Mouse (Mus musculus) embryonic facial prominence, embryonic 12.5 days (tissue): ENCODE data around the gene Atf4. TPM values are rescaled to one million over a fixed set of nuclear protein-coding genes. Genes with fewer than 3 reads are reported as not detected.

Source experiments
- ATAC-seq: fragments of 200-750 bp; cut with Nextera tagmentation; 2 replicates; pipeline ENCODE4 v1.8.0; 2017; ENCODE audit not compliant: insufficient number of reproducible peaks, insufficient read depth, low FRiP score, low TSS enrichment
- H3K27ac ChIP-seq: fragments of 300-500 bp; sonication (generic); 2 replicates; pipeline ENCODE4 v1.5.1; 2016; ENCODE audit warnings: mild to moderate bottlenecking
- H3K27me3 ChIP-seq: fragments of 300-500 bp; sonication (generic); 2 replicates; pipeline ENCODE4 v1.6.1; 2016; ENCODE audit warnings: mild to moderate bottlenecking, moderate library complexity
- H3K36me3 ChIP-seq: fragments of 300-500 bp; sonication (generic); 2 replicates; pipeline ENCODE4 v1.6.1; 2016; ENCODE audit warnings: mild to moderate bottlenecking
- H3K4me1 ChIP-seq: fragments of 300-500 bp; sonication (generic); 2 replicates; pipeline ENCODE4 v1.6.1; 2016
- H3K4me2 ChIP-seq: fragments of 300-500 bp; sonication (generic); replicated peaks from 2 replicates; pipeline ENCODE4 v1.6.1; 2016; ENCODE audit warnings: mild to moderate bottlenecking, moderate library complexity
- H3K4me3 ChIP-seq: fragments of 300-500 bp; sonication (generic); 2 replicates; pipeline ENCODE4 v1.5.1; 2016; ENCODE audit warnings: mild to moderate bottlenecking
- H3K9ac ChIP-seq: fragments of 300-500 bp; sonication (generic); 2 replicates; pipeline ENCODE4 v1.6.1; 2016; ENCODE audit warnings: mild to moderate bottlenecking, moderate library complexity
- H3K9me3 ChIP-seq: fragments of 300-500 bp; sonication (generic); 2 replicates; pipeline ENCODE4 v1.6.1; 2016; ENCODE audit warnings: mild to moderate bottlenecking, moderate library complexity
- WGBS: fragments of 180-500 bp; shearing (Covaris S2); methylation state at CpG from one replicate; pipeline ENCODE4 v1.1.7; 2016; 5-methylcytosine and 5-hydroxymethylcytosine counted together
- polyA plus RNA-seq: library from polyadenylated mRNA; unstranded; fragments of >200 nt; fragmentation: Nextera tagmentation; extraction: Ambion mirVana; gene quantifications from 2 replicates; pipeline ENCODE4 v1.2.1, GENCODE M21; 2016

Atf4 gene
- polyA plus RNA-seq: 104 and 117 TPM in 2 replicates

DNA sequence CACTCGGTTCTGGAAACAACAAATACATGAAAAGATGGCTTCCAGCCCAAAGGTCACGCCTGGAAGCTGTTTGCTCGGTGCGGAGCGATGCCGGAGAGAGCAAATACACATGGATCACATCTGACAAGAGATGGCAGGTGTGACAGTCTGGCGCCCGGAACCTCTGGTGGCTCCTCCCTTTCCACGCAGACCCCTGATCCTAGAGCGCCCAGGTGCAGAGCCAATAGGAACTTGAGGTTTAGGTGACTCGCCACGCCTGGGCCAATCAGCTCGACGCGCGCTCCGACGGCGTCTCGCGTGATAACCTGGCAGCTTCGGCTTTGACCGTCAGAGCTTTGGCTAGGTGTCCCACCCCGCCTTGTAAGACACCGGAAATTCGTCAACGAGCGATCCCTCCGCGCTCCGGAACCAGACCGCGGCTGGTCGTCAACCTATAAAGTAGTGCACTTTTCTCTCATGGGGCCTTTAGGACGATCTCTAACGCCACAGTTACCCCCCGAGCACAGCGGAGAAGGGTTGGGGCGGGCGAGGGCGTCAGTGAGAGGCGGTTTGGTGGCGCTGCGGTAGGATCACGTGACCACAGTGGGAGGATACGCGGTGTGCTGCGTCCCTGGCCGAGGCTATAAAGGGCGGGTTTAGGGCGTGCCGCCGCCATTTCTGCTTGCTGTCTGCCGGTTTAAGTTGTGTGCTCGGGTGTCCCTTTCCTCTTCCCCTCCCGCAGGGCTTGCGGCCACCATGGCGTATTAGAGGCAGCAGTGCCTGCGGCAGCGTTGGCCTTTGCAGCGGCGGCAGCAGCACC is at the start of gene Atf4:
TSS of gene Atf4 (plus strand) at position 338 of the 799 bp plus-strand sequence.
- Histone ChIP-seq H3K27ac (peak within 1 kb of the TSS; percentile 99), H3K4me1 (peaks cover 38% of the 10 kb centered on the region), H3K27me3 (no peaks in the 10 kb centered on the region), H3K9ac (peak within 1 kb of the TSS; percentile 100), H3K4me2 (peak within 1 kb of the TSS; percentile 88), H3K9me3 (no peaks in the 10 kb centered on the region), H3K4me3 (peak within 1 kb of the TSS; percentile 99), H3K36me3 (peaks cover 50% of the 10 kb centered on the region)
- peak; percentile 95 for ATAC-seq
- under 1% methylated on average over 62 of the region's 62 CpGs for WGBS

DNA sequence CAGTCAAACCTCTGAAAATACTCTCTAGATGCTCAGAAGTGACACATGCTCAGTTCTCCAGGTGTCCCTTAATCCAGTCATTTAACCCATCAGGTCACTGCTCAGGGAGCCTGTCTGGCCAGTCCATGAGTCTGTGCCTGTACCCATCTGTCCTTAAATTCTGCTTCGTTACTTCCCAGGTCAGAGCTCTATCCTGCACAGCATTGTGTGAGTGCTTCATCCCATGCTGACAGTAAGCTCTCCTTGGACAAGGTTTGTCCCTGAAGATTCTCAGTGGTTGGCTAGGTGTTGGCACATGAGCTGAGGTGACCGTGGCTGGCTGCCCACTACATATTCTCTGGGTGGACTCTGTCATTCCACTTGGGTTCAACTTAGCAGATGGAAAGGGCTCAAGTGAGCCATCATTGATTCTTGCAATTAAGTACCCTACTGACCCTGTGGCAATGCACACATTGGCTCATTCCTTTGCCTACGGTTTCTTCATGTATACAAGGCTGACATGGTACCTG is 48.9 kb upstream of the Atf4 start:
- H3K9ac ChIP-seq: no peak overlapping the region
- H3K36me3 ChIP-seq: peaks cover 6% of the 10 kb centered on the region
- no peak overlapping the region for H3K4me3 ChIP-seq
- H3K9me3 ChIP-seq: no peaks in the 10 kb centered on the region
- no peaks in the 10 kb centered on the region for H3K27me3 ChIP-seq
- no peak for ATAC-seq
- H3K4me2 ChIP-seq: no peak overlapping the region
- no peak overlapping the region for H3K27ac ChIP-seq
- WGBS: 82% methylated on average over 3 of the region's 3 CpGs
- H3K4me1 ChIP-seq: peaks cover 15% of the 10 kb centered on the region; the same call in 1 of the 2 replicates

DNA sequence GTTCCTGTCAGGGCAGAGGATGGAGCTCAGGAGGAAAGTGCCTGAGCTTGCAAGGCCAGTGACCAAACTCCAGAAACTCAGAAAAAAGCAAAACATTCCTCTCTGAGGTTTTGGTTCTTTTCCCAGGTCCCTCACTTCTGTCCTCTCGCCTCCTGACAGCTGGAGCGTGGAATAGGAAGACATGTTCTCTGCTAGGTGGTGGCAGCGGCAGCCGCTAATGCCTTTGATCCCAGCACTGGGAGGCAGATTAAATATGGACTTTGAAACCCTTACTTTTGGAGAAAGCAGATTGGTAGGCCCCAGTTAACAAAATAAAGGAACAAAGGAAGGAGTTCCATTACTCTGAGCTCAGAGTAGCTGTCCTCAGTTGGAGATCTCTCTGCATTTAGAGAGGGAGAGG is 46.5 kb upstream of the Atf4 start:
- Histone ChIP-seq H3K27me3 (no peaks in the 10 kb centered on the region), H3K4me1 (peaks cover 7% of the 10 kb centered on the region; the same call in 1 of the 2 replicates), H3K9me3 (no peaks in the 10 kb centered on the region), H3K4me3 (no peak overlapping the region), H3K4me2 (no peak overlapping the region), H3K36me3 (peaks cover 28% of the 10 kb centered on the region), H3K27ac (peak overlapping the region; percentile 50; the same call in 1 of the 2 replicates), H3K9ac (peak overlapping the region; percentile 38; the same call in 1 of the 2 replicates)
- WGBS: 24% methylated on average over 4 of the region's 4 CpGs
- ATAC-seq: no peak

DNA sequence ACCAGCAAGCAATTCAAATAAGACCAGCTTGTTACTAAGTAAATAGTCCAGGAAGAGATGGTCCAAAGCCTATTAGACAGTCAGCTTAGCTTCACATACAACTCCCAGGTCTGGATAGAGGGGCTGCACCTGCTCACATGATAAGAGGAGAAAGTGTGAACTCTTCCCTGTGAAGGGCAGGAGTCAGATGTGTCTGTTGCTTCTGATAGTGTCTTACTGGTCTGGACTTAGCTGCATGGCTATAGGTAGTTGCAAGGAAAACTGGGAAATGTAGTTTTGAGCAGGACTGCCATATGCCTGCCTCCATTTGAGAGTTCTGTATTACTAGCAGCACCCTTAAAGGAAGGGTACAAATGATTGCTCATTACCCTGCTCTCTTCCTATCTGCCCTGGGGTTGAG is 41.3 kb upstream of the Atf4 start:
- Histone ChIP-seq H3K27me3 (no peaks in the 10 kb centered on the region), H3K4me2 (no peak overlapping the region), H3K36me3 (peaks cover 35% of the 10 kb centered on the region), H3K9ac (no peak overlapping the region), H3K4me3 (no peak overlapping the region), H3K4me1 (peaks cover 5% of the 10 kb centered on the region; the same call in 1 of the 2 replicates), H3K9me3 (no peaks in the 10 kb centered on the region), H3K27ac (no peak overlapping the region)
- ATAC-seq: no peak

DNA sequence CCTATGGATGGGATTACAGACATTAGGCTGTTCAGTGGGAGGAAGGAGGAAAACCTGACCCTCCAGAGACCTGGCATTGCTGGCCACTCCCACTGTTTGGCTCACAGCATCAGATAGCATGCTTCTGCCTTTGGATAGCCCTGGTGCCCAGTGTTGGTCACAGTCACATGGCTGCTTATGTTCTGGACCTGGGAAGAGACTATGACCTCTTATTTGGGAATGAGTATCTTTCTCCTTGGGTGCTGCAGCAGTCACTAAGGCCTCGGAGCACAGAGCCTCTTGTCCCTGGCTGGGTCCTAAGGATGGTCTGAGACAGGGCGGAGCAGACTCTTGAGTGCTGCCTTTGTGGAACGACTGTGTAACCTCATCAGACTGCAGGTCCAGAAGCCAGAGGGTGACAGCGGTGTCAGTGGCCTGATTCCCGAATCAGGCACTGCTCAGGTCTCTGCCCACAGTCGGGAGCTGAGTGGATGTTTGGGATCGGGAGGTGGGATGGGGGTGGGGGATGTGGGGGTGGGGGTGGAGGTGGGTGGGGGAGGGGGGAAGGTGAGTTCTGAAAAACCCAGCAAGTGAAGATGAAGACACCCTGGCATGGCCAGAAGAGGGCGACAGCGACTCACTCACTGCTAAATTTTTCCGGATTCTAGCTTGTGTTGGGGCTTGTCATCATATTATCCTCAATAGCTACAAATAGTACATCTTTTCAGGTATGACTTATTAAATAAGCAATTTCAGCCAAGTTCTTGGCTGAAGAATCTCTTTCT is 39.1 kb upstream of the Atf4 start:
- Histone ChIP-seq H3K9ac (no peak overlapping the region), H3K27me3 (no peaks in the 10 kb centered on the region), H3K9me3 (no peaks in the 10 kb centered on the region), H3K36me3 (peaks cover 31% of the 10 kb centered on the region), H3K4me2 (no peak overlapping the region), H3K4me1 (peaks cover 14% of the 10 kb centered on the region), H3K27ac (no peak overlapping the region), H3K4me3 (no peak overlapping the region)
- ATAC-seq: no peak
- WGBS: 20% methylated on average over 10 of the region's 10 CpGs

DNA sequence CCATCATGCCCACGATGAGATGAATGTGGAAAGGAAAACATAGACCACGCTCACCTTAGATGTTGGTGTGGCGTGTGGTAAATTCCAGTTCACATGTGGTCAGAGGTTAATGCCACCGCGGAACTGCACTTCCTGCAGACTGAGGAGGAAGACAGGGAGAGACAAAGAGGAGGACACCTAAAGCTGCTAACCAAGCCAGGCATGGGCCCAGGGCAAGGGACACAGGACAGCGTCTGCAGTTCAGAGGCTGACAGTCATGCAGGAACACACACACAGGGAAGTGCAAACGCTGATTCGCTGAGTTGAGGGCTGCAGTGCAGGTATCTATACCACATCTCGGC is 38.5 kb upstream of the Atf4 start:
- no peak overlapping the region for H3K4me3 ChIP-seq
- peaks cover 14% of the 10 kb centered on the region for H3K4me1 ChIP-seq
- peaks cover 26% of the 10 kb centered on the region for H3K36me3 ChIP-seq
- WGBS: 68% methylated on average over 9 of the region's 9 CpGs
- no peak for ATAC-seq
- no peak overlapping the region for H3K9ac ChIP-seq
- H3K27me3 ChIP-seq: no peaks in the 10 kb centered on the region
- H3K9me3 ChIP-seq: no peaks in the 10 kb centered on the region
- no peak overlapping the region for H3K27ac ChIP-seq
- H3K4me2 ChIP-seq: no peak overlapping the region

DNA sequence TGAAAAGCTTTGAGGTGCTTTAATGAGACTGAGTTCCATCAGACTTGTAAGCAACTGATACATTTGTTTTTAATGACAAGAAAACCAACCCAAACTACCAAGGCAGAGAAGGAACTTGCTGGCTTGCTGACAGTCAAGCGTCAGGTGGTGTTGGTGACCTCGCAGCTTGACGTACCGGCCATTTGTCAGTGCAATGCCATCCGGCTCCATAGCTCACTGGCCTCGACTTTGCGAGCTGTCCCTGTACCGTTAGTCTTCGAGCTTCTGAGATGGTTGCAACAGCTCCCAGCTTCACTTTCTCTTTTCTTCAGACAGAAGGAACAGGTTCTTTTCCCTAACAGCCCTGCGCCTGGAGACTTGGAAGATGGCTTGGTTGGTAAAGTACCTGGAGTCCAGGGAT is 37.5 kb upstream of the Atf4 start:
- Histone ChIP-seq H3K9ac (no peak overlapping the region), H3K4me1 (peaks cover 14% of the 10 kb centered on the region), H3K27ac (no peak overlapping the region), H3K9me3 (no peaks in the 10 kb centered on the region), H3K4me2 (no peak overlapping the region), H3K27me3 (no peaks in the 10 kb centered on the region), H3K4me3 (no peak overlapping the region), H3K36me3 (peaks cover 16% of the 10 kb centered on the region; the same call in 1 of the 2 replicates)
- WGBS: 88% methylated on average over 10 of the region's 10 CpGs
- ATAC-seq: no peak

DNA sequence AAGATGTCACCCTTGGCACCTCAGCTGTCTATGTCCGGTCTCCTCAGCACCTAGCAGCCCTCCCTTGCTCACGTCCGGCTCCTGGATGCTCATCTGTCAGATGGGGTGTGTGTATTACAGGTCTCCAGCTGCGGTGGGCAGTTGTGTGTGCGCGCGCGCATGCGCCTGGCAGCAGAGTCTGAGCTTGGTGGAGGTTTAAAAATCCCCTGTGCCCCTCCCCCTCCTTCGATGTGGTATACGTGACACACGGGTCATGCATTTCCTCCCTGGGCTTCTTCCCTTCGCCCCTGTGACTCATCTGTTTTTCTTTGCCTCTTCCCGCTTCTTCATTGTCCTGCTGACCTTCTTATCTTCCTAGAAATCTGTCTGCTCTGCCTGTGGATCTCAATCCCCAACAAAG is 35.8 kb upstream of the Atf4 start:
- Histone ChIP-seq H3K36me3 (no peaks in the 10 kb centered on the region), H3K9me3 (no peaks in the 10 kb centered on the region), H3K4me2 (peak overlapping the region; percentile 18), H3K9ac (no peak overlapping the region), H3K4me1 (peaks cover 14% of the 10 kb centered on the region), H3K27me3 (no peaks in the 10 kb centered on the region), H3K4me3 (no peak overlapping the region), H3K27ac (no peak overlapping the region)
- WGBS: 38% methylated on average over 14 of the region's 14 CpGs
- no peak for ATAC-seq

DNA sequence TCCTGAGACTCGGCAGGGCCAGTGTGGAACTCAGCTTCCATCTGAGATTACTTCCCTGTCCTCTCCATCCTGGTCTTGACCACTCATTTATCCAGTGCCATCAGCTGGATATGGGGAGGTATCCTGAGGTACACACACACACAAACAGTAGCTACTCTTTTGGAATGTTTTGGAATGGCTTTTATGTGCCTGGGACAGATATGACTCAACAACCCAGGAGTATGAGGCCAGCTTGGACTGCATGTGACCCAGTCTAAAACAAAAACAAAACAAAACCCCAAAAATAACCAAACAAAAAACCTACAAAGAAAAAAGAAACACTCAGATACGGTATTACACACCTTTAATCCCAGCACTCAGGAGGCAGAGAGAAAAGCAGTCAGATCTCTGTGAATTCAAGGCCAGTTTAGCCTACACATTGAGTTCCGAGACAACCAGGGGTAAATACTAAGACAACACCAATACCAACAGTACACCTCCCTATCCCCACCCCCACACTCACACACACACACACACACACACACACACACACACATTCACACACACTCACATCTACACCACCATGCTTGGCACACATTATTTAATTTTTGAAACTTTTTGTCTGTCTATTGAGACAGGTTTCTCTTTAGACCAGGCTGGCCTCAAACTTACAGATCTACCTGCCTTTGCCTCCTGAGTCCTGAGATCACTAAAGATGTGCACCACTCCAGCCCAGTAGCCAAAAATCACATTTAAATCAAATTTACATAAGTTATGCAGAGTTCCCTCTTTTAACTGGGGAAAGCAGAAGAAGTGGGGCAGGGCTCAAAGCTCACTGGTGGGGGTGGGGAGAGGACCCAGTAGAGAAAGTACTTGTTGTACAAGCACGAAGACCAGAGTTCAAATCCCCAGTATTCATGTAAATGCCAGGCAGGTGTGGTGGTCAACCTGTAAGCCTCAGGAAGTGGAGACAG is 35.0 kb upstream of the Atf4 start:
- no peaks in the 10 kb centered on the region for H3K9me3 ChIP-seq
- WGBS: 64% methylated on average over 4 of the region's 4 CpGs
- no peak overlapping the region for H3K27ac ChIP-seq
- no peak for ATAC-seq
- no peak overlapping the region for H3K9ac ChIP-seq
- H3K4me2 ChIP-seq: peak overlapping the region; percentile 18; the same call in 1 of the 2 replicates
- H3K36me3 ChIP-seq: no peaks in the 10 kb centered on the region
- H3K27me3 ChIP-seq: no peaks in the 10 kb centered on the region
- H3K4me3 ChIP-seq: no peak overlapping the region
- H3K4me1 ChIP-seq: peaks cover 14% of the 10 kb centered on the region

DNA sequence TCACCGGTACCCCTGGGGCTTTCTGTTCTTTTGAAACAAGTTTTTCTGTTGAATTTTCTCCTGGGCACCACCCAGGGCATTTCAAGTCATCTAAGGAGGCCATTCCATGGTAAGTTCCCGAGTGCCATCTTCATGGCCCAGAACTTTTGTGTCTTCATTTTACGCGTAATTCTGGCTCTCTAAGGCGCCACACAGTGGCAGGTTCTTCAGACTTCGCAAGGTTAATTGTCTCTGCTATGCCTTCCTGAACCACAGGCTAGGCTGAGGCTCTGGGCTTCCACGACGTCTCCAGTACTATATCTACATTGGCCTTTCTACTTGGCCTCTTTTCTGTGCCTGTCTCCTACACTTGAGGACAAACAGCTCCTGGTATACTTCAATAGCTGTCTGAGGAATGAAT is 34.0 kb upstream of the Atf4 start:
- ATAC-seq: no peak
- 68% methylated on average over 8 of the region's 8 CpGs for WGBS

DNA sequence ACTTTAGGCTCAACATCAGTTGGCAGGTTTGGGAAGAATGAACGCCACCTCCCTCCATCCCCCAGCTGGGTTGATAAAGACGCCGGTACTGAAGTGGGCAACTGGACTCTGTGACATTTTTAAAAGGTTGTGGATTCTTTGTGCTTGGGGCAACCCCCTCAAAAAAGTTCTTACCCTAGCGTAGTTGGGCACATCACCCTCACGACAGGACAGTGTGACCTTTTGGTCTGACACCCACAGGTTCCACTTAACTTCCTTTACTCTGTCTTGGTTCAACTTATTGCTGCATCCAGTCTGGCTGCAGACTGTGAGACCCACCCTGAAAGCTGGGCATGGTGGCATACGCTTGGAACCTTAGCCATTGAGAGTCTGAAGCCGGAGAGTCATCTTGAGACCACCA is 31.2 kb upstream of the Atf4 start:
- no peak overlapping the region for H3K4me2 ChIP-seq
- no peak overlapping the region for H3K9ac ChIP-seq
- H3K4me1 ChIP-seq: peaks cover 8% of the 10 kb centered on the region
- no peaks in the 10 kb centered on the region for H3K9me3 ChIP-seq
- H3K27me3 ChIP-seq: no peaks in the 10 kb centered on the region
- H3K4me3 ChIP-seq: no peak overlapping the region
- no peaks in the 10 kb centered on the region for H3K36me3 ChIP-seq
- no peak overlapping the region for H3K27ac ChIP-seq
- WGBS: 91% methylated on average over 7 of the region's 7 CpGs
- ATAC-seq: no peak

More for the DNA sequence above, 34.0 kb upstream of the Atf4 start:
- Histone ChIP-seq H3K27ac (no peak overlapping the region), H3K4me1 (peaks cover 9% of the 10 kb centered on the region), H3K9me3 (no peaks in the 10 kb centered on the region), H3K36me3 (no peaks in the 10 kb centered on the region), H3K4me2 (no peak overlapping the region), H3K9ac (no peak overlapping the region), H3K4me3 (no peak overlapping the region), H3K27me3 (no peaks in the 10 kb centered on the region)
